Mouse (Mus musculus): ENCODE results near the gene Coq5. TPM values are rescaled to one million over a fixed set of nuclear protein-coding genes. Genes with fewer than 3 reads are reported as not detected.

The Coq5 gene
- total and polyA plus RNA-seq, 3 experiments, result 41.9 to 46.7 (median 43.9) TPM

- in situ Hi-C loops (cut with MboI; ENCODE audit: low pct_ligation_motif_present, low pct_unique_long_range_greater_than_20kb, low sequenced_read_pairs) (no loop called here), dilution Hi-C loops (cut with MboI; ENCODE audit: extremely low pct_ligation_motif_present, extremely low pct_unique_long_range_greater_than_20kb, low sequenced_read_pairs) (no loop called here)
- TF ChIP-seq JUN (IDR thresholded peaks at IDR 0.05; ENCODE audit: insufficient read depth, low read depth, low read length) (no peak), RAD21 (IDR thresholded peaks at IDR 0.05; ENCODE audit: low read depth, low read length) (no peak), PAX5 (IDR thresholded peaks at IDR 0.05; ENCODE audit: low read length) (no peak), SIN3A (IDR thresholded peaks at IDR 0.05; ENCODE audit: low read length) (no peak), JUND (conservative IDR thresholded peaks at IDR 0.05; ENCODE audit: low read depth, low read length) (no peak), MEF2A (IDR thresholded peaks at IDR 0.05; ENCODE audit: borderline replicate concordance, low read depth, low read length) (no peak), USF1 (IDR thresholded peaks at IDR 0.05; ENCODE audit: low read depth, low read length) (peak; percentile 37), MAX (IDR thresholded peaks at IDR 0.05; ENCODE audit: low read length) (no peak)
- peaks cover 12 to 20% of the 10 kb centered on the region in 2 experiments for H3K4me1 ChIP-seq (ENCODE audit: control insufficient read depth in 1 of 2, insufficient read depth in 2 of 2)
- peaks cover 5% of the 10 kb centered on the region for H3K27me3 ChIP-seq (replicated peaks)
- H3K4me2 ChIP-seq (ENCODE audit: insufficient read depth, low read depth, poor library complexity, severe bottlenecking), result no peak overlapping the region
- H3K4me3 ChIP-seq (replicated peaks in 1 of 3; ENCODE audit: low read depth in 2 of 3, low read length in 2 of 3, poor library complexity in 1 of 3), result no peak overlapping the region
- DNase-seq (ENCODE audit: extremely low read depth), result no peak
- no peaks in the 10 kb centered on the region for H3K79me2 ChIP-seq (replicated peaks; ENCODE audit: control insufficient read depth, extremely low read depth, insufficient read depth, poor library complexity, severe bottlenecking)
- H3K27ac ChIP-seq (ENCODE audit: insufficient read depth, low read depth), result no peak overlapping the region
- H3K36me3 ChIP-seq (replicated peaks in 1 of 2; ENCODE audit: control insufficient read depth in 1 of 2, insufficient read depth in 1 of 2, low read length in 1 of 2), result no peaks in the 10 kb centered on the region
- H3K9me3 ChIP-seq (replicated peaks; ENCODE audit: low read length), result no peaks in the 10 kb centered on the region
- no peak overlapping the region for H3K9ac ChIP-seq (ENCODE audit: insufficient read depth, low read depth)
Measured at GRCm38 (mm10) chr5:115230830-115231551, 48.5 kb upstream of the Coq5 start.

- DNase-seq (ENCODE audit: extremely low read depth), result no peak
- Histone ChIP-seq H3K4me3 (replicated peaks in 1 of 3; ENCODE audit: low read depth in 2 of 3, low read length in 2 of 3, poor library complexity in 1 of 3) (no peak overlapping the region), H3K9ac (ENCODE audit: insufficient read depth, low read depth) (no peak overlapping the region), H3K27ac (ENCODE audit: insufficient read depth, low read depth) (no peak overlapping the region), H3K9me3 (replicated peaks; ENCODE audit: low read length) (no peaks in the 10 kb centered on the region), H3K4me2 (ENCODE audit: insufficient read depth, low read depth, poor library complexity, severe bottlenecking) (peak overlapping the region; percentile 23; the same call in 1 of the 2 replicates), H3K36me3 (replicated peaks in 1 of 2; ENCODE audit: control insufficient read depth in 1 of 2, insufficient read depth in 1 of 2, low read length in 1 of 2) (no peaks in the 10 kb centered on the region), H3K27me3 (replicated peaks) (peaks cover 5% of the 10 kb centered on the region), H3K79me2 (replicated peaks; ENCODE audit: control insufficient read depth, extremely low read depth, insufficient read depth, poor library complexity, severe bottlenecking) (no peaks in the 10 kb centered on the region), H3K4me1 (ENCODE audit: control insufficient read depth in 1 of 2, insufficient read depth in 2 of 2) (peaks cover 12 to 20% of the 10 kb centered on the region in 2 experiments)
- in situ Hi-C loops (cut with MboI; ENCODE audit: low pct_ligation_motif_present, low pct_unique_long_range_greater_than_20kb, low sequenced_read_pairs), result no loop called here
- TF ChIP-seq E2F4 (IDR thresholded peaks at IDR 0.05; ENCODE audit: insufficient replicate concordance, low read depth, low read length) (no peak), MYC (IDR thresholded peaks at IDR 0.05; ENCODE audit: low read depth, low read length) (0 out of 2 replicates have a peak, but pooled peaks have one; percentile 19), ETS1 (conservative IDR thresholded peaks at IDR 0.05; ENCODE audit: low read depth, low read length) (no peak), MAX (IDR thresholded peaks at IDR 0.05; ENCODE audit: low read length) (peak; percentile 41; the same call in 1 of the 2 replicates), TCF12 (IDR thresholded peaks at IDR 0.05; ENCODE audit: low read depth, low read length) (no peak), ZNF384 (IDR thresholded peaks at IDR 0.05; ENCODE audit: low read depth, low read length) (peak; percentile 93), ZMIZ1 (IDR thresholded peaks at IDR 0.05; ENCODE audit: low read depth, low read length) (no peak), ZC3H11A (IDR thresholded peaks at IDR 0.05; ENCODE audit: low read depth, low read length) (no peak), MAFK (IDR thresholded peaks at IDR 0.05; ENCODE audit: insufficient replicate concordance, low read length) (no peak), MXI1 (IDR thresholded peaks at IDR 0.05; ENCODE audit: low read depth, low read length) (no peak), SMC3 (IDR thresholded peaks at IDR 0.05; ENCODE audit: low read depth, low read length) (no peak), SIN3A (IDR thresholded peaks at IDR 0.05; ENCODE audit: low read length) (no peak)
- dilution Hi-C loops (cut with MboI; ENCODE audit: extremely low pct_ligation_motif_present, extremely low pct_unique_long_range_greater_than_20kb, low sequenced_read_pairs), result no loop called here
Measured at GRCm38 (mm10) chr5:115231552-115232120, 47.8 kb upstream of the Coq5 start.

Measured in CH12.LX (cell line).